Mouse (Mus musculus): ENCODE data around the gene Rapgef1.
"Not testable (repeated sequence)": the region's sequence is repeated elsewhere in the genome, so short reads cannot be mapped to it uniquely, and the experiment has no call there.

The Rapgef1 gene

DNA sequence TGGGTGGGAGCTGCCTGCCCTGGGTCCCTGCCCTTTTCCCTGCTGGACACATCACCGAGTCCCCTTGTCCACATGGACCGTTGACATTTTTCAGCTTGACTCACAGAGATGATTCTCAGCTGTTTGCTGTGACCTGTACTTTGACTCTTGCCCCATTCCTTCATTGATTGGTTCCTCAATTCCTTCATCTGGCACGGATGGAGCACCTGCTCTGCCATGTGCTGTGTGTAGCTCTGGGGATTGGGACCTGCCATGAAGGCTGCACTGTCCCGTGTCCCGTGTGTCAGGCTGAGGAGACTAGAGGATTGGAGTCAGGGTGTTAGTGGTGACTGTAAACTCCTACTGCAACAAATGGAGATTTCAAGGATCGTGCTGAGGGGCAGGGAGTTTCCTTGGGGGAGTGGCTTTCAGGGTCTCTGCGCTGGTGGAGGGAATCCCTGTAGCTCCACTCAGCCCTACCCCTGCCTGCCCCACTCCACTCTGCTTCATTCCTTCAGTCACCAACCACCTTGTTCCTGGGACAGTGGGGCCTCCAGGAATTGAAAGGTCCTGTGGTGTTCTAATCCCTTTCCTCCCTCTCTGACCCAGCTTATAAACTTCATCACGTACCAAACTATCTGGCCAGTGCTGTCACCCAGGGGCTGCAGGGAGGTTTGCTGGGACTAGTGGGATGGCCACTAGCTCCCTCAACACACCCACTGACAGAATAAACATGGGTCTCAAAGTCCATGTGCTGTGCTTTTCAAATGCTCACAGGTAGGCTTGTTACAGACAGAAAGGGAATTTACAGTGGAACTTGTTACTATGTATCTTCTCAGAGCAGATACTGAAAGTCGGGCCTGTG lies 3.9 kb downstream of the Rapgef1 start:
- no peak for DNase-seq (ENCODE audit: low spot score)

DNA sequence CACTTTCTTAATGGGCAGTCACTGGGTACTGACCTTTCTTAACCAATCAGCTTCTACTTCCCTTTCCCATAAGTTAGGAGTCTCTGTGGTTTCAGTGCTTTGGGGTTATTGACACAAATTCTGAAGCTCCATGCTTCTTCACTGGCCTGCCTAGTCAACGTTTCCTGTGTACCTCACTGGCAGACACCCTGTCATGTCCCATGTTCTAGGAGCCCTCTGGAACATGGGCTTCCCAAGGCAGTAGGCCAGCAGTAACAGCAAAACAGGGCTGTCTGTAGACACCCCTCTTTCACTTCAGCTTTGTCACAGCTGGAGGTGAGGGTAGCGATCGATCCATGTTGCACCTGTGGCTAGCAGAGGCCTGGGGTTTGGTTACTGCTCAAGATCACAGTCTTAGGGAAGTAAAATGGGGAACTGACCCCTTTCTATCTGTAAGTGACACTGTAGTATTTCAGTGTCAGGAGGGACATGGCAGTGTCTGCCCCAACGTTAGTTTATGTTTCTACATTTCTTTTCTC lies 4.6 kb downstream of the Rapgef1 start:
- no peak for DNase-seq (ENCODE audit: low spot score)

DNA sequence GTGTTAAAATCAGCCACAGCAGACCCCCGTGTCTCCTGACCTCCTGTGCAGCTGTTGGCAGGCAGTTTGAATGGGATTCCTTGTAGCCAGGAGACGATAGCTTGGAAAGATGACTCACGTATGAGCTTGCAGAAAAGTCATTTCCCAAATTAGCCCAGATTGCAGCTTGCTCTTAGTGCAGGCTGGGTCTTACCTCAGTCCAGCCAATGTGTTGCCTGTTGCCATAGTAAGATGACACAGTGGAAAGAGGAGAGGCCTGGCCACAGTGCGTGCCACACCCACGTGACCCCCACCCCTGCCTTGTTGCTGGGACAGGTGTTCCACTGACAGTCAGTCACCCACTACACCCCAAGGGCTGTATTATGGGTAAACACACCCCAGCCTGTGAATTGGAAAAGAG lies 5.2 kb downstream of the Rapgef1 start:
- peak; percentile 84 for DNase-seq (ENCODE audit: low spot score)

DNA sequence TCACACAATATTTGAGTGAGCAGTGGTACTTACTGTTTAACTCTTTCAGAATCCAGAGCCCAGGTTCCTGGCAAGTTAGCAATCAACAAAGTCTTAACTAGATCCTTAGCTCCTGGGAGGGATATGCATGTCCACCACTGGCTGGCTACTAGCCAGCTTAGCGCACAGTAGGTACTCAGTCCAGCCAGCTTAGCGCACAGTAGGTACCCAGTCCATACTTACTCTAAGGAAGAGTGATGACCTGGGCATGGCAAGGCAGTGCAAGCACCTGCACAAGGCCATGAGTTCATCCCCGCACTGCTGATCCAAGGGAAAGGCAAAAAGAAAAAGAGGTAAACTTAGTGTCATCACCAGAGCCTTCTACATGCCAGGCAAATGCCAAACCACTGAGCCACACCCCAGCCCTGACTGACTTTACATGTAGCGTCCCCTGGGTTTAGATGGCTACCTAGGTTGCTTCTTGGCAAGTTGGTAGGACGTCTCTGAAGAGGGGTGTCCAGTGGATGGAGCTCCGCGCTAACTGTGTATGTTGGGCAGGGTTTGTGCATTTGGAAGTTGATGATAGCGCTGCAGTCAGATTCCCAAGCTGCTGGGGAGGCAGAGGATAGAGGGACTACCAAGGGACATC lies 6.2 kb downstream of the Rapgef1 start:
- DNase-seq (ENCODE audit: low spot score) = no peak

DNA sequence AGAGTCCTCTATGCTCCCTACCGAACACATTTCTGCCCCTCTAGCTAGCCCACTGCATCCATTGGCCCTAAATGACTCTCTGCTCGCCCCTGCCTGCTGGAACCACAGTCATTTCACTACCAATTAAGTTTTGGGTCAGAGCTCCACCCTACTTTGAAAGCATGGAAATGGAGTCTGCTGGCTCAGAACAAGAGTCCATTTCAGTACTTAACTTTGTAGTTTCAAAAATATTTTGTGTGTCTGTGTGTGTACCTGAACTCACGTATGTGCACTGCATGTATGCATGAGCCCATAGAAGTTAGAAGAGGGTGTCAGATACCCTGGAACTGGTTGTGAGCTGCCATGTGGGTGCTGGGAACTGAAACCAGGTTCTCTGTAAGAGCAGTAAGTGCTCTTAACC lies 7.8 kb downstream of the Rapgef1 start:
- DNase-seq (ENCODE audit: low spot score) = no peak

DNA sequence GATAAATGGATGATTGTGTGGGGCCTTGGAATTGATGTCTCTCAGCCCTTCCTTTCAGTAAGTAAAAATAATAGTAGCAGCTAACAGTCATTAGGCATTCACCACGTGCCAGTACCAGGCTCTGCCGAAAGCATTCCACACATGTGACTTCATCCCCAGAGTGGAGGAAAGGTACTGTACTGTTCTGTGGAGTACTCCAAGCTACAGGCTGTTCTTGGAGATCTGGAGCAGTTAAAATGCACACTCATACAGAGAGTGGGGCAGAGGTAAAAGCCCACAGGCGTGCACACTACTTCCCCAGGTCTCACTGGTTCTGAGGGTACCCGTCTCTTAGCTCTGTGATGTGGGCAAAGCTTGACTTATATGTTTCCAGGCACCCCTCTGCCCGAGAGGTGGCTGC lies 8.7 kb downstream of the Rapgef1 start:
- no peak for DNase-seq (ENCODE audit: low spot score)

DNA sequence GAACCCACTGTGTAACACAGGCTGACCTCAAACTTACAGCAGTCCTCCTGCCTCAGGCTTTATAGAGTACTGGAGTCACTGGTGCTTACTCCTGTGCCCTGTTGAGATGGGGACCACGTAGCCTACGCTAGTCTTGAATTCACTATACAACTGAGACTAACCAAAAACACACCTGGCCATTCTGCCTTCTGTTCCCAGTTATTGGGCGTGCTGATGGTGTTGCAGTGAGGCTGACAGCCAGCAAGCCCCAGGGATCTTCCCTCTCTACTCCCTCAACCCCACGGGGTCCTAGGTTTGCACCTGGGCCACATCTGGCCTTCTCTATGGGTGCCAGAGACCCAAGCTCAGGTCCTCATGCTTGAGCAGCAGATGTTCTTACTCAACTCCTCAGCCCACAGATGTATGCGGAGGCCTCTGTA lies 9.3 kb downstream of the Rapgef1 start:
- no peak for DNase-seq (ENCODE audit: low spot score)

DNA sequence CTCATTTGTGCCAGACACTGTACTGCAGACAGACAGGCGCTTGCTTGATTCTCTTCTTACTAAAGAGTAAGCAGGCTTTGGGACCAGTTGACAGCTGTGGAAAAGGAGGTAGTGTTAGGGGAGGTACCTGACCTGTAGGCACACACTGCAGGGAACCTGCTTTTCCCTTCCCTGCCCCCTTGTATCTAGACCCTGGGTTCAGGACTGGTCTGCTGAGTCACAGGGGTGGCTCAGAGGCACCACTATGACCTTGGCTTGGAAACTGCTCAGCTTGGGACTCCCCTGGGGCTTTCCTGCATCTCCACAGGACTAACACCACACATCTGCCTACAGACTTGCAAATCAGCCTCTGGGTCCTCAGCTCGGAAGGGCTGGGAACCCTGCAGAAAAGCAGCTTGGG lies 9.8 kb downstream of the Rapgef1 start:
- no peak for DNase-seq (ENCODE audit: low spot score)

DNA sequence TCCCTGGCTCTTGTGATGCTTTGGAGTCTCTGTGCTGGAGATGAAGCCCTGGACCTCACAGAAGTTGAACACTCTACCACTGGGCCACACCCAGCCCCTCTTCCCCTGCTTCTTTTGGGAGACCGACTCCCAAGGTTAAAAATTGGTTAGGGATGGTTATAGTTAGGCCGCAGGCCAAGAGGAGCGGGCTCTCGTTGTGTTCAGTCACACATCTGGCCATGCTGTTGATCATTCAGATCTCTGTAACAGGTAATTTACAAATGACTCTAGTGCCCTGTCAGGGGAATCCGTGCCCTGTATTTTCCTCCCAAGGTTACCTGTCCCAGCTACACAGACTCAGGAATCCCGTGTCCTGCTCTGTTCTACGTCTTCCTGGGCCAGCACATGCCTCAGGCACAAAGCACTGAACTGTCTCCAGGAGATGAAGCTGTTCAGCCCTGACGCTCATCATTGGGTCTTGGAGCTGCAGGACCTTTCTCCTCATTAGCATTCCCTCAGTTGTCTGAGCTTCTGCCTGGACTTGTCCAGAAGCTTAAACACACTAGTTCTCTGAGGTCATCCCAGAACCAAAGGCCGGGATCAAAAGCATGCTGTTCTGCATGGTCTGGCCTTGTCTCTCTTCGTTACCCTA lies 10.7 kb downstream of the Rapgef1 start:
- DNase-seq (ENCODE audit: low spot score) = no peak

DNA sequence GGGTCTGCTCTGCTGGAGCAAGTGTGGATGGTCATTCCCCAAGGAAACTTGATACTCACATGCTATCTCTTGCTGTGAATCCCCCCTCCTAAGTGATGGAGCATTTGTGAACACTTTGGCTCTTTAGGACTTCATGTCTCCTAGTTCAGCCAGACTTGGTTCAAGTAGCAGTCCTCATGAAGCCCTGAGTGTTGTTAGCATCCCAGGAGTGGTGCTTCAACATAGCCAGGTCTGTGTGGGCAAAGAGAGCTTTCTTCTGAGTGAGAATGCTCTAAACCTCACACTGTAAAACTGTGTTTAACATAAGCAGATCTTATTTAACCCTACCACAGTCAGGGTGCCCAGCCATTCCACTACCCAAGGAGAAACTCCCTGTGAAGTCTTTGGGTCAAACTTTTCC lies 11.5 kb downstream of the Rapgef1 start:
- no peak for DNase-seq (ENCODE audit: low spot score)

DNA sequence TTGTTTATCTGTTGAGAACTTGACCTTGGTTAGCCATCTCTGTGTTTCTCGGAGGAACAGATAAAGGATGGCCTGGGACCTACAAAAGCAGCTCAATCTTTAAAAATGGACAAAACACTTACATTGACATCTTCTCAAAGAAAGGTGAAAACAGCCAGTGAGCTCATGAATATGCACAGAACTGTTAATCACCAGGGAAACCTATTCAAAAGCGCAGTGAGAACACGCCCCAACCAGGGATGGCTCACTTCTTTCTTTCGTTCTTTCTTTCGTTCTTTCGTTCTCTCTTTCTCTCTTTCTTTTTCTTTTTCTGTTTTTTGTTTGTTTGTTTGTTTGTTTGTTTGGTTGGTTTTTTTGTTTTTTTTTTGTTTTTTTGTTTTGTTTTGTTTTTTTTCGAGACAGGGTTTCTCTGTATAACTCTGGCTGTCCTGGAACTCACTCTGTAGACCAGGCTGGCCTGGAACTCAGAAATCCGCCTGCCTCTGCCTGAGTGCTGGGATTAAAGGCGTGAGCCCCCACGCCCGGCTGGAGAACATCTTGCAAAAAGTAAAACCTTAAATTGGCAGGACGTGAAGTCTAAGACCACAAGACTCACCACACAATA lies 12.1 kb downstream of the Rapgef1 start:
- not testable (repeated sequence) for DNase-seq (ENCODE audit: low spot score)

DNA sequence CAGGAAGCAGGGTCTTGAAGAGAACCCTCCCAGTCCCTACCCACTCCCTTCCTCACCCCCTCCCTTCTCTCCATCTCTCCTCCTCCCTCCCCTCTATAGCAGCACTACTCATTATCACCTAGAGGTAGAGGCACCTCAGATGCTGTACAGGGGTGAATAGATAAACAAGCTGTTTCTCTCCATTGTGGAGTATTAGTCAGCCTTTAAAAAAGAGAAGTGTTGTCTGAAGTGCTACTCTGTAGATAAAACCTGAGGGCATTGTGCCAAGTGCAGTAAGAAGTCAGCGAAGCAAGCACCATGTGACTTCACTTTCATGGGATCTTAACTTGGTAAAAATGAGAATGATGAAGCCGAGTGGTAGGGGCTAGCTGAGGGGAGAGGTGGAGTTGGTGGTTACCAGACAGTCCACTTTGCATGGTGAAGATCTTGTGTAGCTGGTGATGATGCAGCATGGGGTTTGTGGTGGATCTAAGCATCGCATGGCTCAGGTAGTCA lies 12.7 kb downstream of the Rapgef1 start:
- DNase-seq (ENCODE audit: low spot score) = no peak

DNA sequence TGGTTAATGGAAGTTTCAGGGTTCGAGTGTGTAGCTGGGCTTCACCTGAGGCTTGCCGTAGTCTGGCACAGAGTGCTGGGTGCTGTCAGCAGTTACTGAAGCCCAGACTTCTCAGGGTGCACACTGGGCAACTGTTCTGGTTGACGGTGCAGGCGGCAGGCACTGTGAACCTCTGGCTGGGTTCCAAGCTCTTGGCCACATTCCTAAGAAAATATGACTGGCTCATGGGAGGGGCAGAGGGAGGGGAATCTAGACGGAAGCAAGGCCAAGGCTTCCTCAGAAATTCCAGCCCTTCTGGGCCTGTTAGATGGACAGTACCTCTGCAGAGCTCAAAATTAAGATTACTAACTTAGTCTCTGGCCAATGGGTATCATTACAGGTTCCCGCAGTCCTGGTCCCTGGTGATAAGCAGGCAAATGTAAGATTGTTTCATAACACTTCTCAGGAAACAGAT lies 13.6 kb downstream of the Rapgef1 start:
- peak; percentile 90 for DNase-seq (ENCODE audit: low spot score)

DNA sequence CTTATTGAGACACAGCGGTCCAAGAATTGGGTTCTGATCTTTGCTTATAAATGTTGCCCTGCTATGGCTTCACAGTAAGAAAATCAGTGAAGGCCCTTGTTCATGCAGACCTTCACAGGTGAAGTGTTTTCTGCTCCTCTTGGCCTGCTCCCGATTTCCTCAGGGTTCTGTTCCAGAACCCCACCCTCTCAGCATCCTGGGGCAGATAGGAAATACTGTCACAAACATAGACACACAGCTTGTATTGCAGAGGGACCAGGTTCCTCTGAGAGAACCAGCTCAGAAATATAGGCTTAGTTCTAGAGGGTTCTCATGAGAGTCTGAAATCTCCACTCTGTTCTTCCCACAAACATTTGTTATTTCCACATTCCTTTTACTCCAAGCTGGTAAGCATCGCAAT lies 14.3 kb downstream of the Rapgef1 start:
- no peak for DNase-seq (ENCODE audit: low spot score)

DNA sequence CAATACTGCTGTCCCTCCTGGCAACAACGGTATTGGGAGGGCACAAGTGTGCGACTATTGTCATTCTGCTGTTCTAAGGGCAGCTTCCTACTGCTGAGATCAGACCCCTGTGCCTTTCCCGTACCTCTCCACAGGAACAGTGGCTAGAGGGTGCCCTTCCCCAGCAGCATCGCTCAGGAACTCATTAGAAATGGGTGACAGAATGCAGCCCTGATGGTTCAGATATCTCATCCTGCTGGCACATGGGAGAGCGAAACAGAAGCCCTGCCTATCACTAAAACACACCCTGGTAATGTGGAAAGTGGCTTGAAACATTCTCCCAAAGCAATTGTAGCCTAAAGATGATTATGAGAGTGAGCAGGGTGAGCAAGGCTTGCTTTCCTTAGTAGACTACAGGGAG lies 15.0 kb downstream of the Rapgef1 start:
- peak; percentile 60 for DNase-seq (ENCODE audit: low spot score)

DNA sequence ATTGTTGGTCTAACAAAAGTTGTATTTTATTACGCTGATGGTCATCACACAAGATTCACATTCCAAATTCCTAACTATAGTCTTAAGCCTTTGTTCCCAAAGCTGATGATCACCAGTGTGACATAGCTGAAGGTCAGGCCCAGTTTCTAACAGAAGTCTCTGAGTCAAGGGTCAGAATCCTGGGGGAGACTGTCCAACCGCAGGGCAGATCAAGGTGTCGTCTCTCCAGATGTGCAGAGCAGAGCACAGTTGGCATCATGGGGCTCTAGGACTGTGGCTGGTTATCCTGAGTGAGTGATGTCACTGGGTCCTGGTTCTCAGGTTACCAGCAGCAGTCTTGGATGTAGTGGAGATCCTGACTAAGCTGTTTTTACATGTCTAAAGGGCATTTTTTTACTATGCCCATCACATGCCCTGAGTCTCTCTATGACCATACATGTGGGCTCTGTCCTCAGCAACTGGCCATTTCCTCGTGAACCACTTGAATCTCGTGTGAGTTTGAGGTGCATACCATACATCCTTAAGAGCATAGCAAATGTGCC lies 16.5 kb downstream of the Rapgef1 start:
- no peak for DNase-seq (ENCODE audit: low spot score)

DNA sequence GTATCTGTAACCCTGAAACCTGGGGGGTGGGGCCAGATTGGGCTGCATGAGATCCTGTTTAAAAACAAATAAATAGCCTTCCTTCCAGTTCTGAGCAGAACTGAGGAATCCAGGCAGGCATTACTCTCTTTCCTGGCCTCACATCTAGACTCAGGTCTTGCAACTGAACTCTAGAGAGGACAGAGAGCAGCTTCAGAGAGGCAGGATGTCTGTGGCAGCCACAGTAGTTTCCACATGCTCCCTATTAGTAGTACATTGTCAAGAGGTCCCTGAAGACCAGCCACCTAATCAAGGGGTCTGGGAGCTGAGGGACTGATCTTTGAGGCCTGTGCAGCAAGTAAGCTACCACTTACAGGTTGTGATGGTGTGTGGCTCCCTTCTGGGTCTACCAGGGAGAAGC lies 18.0 kb downstream of the Rapgef1 start:
- DNase-seq (ENCODE audit: low spot score) = no peak

DNA sequence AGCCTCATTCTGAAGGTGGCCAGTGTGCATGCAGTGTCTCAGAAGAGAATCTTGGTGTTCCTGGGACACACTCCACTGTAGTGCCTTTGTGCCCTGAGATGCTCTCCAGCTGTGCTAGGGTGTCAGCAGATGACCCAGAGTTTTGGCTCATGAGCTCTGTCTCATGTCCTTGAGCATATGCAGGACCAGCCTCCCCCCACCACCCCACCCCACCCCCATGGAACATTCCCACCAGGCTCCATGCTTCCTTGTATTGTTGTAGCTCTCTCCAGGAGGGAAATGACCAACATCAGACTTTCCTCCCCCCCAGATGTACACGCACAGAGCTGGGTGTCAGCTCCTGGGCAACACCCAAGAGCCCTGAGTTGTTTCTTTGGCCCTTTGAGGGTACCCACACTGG lies 19.9 kb downstream of the Rapgef1 start:
- DNase-seq (ENCODE audit: low spot score) = no peak

DNA sequence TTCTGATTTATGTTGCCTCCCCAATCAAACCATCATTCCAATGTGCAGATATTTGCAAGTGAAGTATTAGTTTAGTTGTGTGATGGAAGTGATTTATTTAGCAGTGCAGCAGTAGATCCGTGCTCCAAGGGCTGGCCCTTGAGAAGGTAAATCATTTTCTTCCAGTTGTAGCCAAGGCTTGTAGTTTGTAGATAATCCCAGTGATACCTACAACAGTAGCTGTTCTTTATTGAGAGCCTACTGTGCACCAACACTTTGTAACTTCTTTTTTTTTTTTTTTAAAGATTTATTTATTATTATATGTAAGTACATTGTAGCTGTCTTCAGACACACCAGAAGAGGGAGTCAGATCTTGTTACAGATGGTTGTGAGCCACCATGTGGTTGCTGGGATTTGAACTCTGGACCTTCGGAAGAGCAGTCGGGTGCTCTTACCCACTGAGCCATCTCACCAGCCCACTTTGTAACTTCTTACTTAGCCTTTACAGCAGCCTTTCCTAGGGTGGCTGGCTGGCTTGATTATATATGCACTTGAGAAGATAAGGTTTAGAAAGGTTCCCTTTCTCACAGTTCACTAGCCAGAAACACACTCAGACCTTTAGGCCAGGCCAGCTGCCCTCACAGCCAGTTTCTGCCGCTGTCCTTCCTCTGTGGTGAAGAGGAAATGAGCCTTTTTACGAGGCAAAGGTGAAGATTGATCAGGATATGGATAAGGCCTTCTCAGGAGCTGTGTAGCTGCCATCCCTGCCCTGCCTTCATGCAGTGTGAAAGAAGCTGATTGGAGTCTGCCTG lies 20.6 kb downstream of the Rapgef1 start:
- no peak for DNase-seq (ENCODE audit: low spot score)

DNA sequence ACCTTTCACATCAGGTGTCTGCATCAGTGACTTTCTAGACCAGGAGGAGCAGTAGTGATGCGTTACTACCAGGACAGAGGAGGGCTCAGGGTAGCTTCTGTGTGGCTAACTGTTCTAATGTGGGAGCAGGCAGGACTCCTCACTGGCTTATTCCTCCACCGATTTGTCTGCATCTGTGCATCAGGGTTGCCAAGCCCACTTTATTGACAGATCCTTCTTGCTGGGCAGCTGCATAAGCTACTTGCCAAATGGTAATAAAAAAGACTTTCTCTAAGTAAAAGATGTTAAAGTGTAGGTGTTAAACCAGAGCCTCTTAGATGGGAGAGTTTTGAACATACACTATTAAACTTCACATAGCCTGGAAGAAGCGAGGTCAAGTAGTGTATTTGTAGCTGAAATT lies 22.2 kb downstream of the Rapgef1 start:
- no peak for DNase-seq (ENCODE audit: low spot score)

DNA sequence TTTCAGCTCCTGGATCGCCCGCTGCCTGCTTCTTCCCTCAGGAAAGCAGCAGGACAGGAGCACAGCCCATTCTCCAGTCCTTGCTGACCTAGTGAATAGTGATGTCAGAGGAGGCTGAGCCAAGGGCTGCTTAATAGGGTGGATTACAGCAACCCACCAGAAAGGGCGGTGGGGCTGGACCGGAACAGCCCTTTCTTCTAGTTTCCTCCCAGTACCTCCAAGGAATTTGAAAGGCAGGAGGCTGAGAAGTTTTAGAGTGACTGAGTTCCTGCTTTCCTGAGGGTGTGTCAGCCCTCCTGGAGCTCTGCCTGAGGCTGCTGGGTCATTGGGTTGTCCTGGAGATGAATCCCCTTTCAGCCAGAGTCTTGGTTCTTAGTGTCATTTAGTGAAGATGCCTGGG lies 23.9 kb downstream of the Rapgef1 start:
- no peak for DNase-seq (ENCODE audit: low spot score)

Data from MN1 (cell line).